Mouse (Mus musculus): ENCODE measurements around the gene Tspear. TPM values are rescaled to one million over a fixed set of nuclear protein-coding genes. Genes with fewer than 3 reads are reported as not detected.

Gene Tspear
- polyA plus RNA-seq, 1 experiment: 0.79 TPM

- no peak for DNase-seq
- H3K27ac ChIP-seq (ENCODE audit: insufficient read depth, low read length): no peak overlapping the region
- no peak overlapping the region for H3K4me3 ChIP-seq (replicated peaks; ENCODE audit: insufficient read depth, low read depth, low read length)
- TF ChIP-seq POLR2A (IDR thresholded peaks at IDR 0.05; ENCODE audit: borderline replicate concordance, insufficient read depth, low read length) (no peak), CTCF (IDR thresholded peaks at IDR 0.05; ENCODE audit: borderline replicate concordance, insufficient read depth, low read depth, low read length) (no peak)
- WGBS: 79% methylated on average over 15 of the region's 15 CpGs
- H3K27me3 ChIP-seq (ENCODE audit: control insufficient read depth, insufficient read depth, low read length): no peaks in the 10 kb centered on the region
- no peaks in the 10 kb centered on the region for H3K4me1 ChIP-seq (ENCODE audit: control insufficient read depth, insufficient read depth, low read length)
Observed at GRCm38 (mm10) chr10:77658286-77658994, 27.9 kb upstream of the Tspear start.

DNA sequence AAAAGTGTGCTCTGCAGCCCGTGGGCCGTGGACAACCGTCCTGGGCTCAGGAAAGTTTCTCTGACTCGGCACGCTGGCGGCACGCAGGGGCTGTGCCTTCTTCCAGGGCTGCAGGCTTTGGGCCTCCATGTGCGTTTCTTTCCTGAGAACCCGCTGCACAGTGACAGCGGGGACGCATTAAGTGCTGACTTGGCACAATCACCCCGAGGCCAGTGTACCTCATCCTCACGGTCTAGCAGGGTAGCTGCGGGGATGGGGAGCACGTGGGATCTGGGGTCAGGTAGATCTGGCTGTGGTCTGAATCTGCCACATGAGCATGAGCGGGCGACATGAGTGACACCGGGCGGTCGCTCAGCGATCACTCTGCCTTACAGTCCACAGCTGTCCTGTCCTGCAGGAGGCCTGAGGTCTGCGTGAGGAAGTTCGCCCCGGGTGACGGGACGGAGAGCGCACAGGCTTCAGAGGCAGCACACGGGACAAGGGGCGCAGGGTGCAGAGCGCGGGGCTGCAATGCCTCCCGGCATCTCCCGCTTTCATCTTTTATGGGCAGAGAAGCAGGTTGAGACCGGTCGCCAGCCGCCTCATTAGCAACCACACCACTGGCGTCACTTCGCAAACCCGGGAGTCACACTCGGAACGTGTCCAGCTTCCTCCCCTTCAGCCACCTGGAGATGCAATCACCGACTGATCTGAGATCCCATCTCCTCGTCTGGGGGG lies 22.3 kb upstream of the Tspear start:
- DNase-seq: no peak
- Histone ChIP-seq H3K4me3 (replicated peaks; ENCODE audit: insufficient read depth, low read depth, low read length) (no peak overlapping the region), H3K27me3 (ENCODE audit: control insufficient read depth, insufficient read depth, low read length) (no peaks in the 10 kb centered on the region), H3K4me1 (ENCODE audit: control insufficient read depth, insufficient read depth, low read length) (peaks cover 3% of the 10 kb centered on the region), H3K27ac (ENCODE audit: insufficient read depth, low read length) (no peak overlapping the region)
- WGBS: 60% methylated on average over 43 of the region's 43 CpGs
- no peak for TF ChIP-seq POLR2A (IDR thresholded peaks at IDR 0.05; ENCODE audit: borderline replicate concordance, insufficient read depth, low read length)

DNA sequence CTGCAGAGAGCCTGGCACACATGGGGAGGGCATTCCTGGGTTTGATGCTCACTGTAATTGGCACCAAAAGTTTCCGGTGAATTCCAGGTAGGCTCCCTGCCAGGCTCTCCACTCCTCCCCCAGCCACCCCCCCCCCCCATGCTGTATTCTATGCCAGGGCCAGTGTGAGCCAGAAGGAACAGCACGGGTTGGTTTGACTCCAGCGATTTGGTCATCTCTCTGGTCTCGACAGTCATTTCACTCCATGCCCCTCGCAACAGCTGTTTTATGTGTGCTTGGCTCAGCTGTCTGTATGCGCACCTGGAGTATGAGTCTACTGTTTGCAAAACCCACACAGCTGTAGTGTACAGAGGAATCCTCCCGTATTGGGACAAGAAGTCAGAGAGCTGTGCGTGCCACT lies 20.0 kb upstream of the Tspear start:
- H3K4me1 ChIP-seq (ENCODE audit: control insufficient read depth, insufficient read depth, low read length): peaks cover 3% of the 10 kb centered on the region
- H3K27ac ChIP-seq (ENCODE audit: insufficient read depth, low read length): no peak overlapping the region
- DNase-seq: no peak
- H3K27me3 ChIP-seq (ENCODE audit: control insufficient read depth, insufficient read depth, low read length): no peaks in the 10 kb centered on the region
- no peak overlapping the region for H3K4me3 ChIP-seq (replicated peaks; ENCODE audit: insufficient read depth, low read depth, low read length)
- no peak for TF ChIP-seq CTCF (IDR thresholded peaks at IDR 0.05; ENCODE audit: borderline replicate concordance, insufficient read depth, low read depth, low read length)
- TF ChIP-seq POLR2A (IDR thresholded peaks at IDR 0.05; ENCODE audit: borderline replicate concordance, insufficient read depth, low read length): no peak
- whole genome bisulfite sequencing: 12% methylated on average over 8 of the region's 8 CpGs

GRCm38 (mm10) chr10:77667402-77667801 lies 19.0 kb upstream of the Tspear start:
- H3K4me1 ChIP-seq (ENCODE audit: control insufficient read depth, insufficient read depth, low read length): peaks cover 3% of the 10 kb centered on the region
- 50% methylated on average over 4 of the region's 4 CpGs for WGBS
- no peaks in the 10 kb centered on the region for H3K27me3 ChIP-seq (ENCODE audit: control insufficient read depth, insufficient read depth, low read length)
- no peak overlapping the region for H3K27ac ChIP-seq (ENCODE audit: insufficient read depth, low read length)
- TF ChIP-seq CTCF (IDR thresholded peaks at IDR 0.05; ENCODE audit: borderline replicate concordance, insufficient read depth, low read depth, low read length) (no peak), POLR2A (IDR thresholded peaks at IDR 0.05; ENCODE audit: borderline replicate concordance, insufficient read depth, low read length) (no peak)
- DNase-seq: no peak
- no peak overlapping the region for H3K4me3 ChIP-seq (replicated peaks; ENCODE audit: insufficient read depth, low read depth, low read length)

GRCm38 (mm10) chr10:77670710-77671109 lies 15.7 kb upstream of the Tspear start:
- TF ChIP-seq CTCF (IDR thresholded peaks at IDR 0.05; ENCODE audit: borderline replicate concordance, insufficient read depth, low read depth, low read length) (no peak), POLR2A (IDR thresholded peaks at IDR 0.05; ENCODE audit: borderline replicate concordance, insufficient read depth, low read length) (no peak)
- WGBS: 70% methylated on average over 4 of the region's 4 CpGs
- H3K27me3 ChIP-seq (ENCODE audit: control insufficient read depth, insufficient read depth, low read length): no peaks in the 10 kb centered on the region
- peaks cover 3% of the 10 kb centered on the region for H3K4me1 ChIP-seq (ENCODE audit: control insufficient read depth, insufficient read depth, low read length)
- H3K4me3 ChIP-seq (replicated peaks; ENCODE audit: insufficient read depth, low read depth, low read length): no peak overlapping the region
- no peak overlapping the region for H3K27ac ChIP-seq (ENCODE audit: insufficient read depth, low read length)
- no peak for DNase-seq

DNA sequence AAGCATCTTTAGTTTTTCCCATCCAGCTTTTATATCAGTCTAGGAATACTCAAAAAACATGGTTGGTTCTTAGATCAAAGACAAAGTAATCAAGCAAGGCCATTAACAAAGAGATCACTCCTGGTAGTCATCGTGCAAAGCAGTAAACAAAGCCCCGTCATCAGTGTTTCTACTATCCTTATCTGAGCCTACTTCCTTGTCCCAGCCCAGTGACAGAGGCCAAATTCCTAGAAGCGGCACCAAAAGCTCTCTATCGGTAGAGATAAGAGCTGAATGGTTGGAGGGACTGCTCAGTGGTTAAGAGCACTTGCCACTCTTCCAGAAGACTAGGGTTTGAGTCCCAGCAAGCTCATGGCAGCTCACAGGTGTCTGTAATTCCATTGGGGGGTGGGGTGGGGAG lies 14.8 kb upstream of the Tspear start:
- H3K27me3 ChIP-seq (ENCODE audit: control insufficient read depth, insufficient read depth, low read length): no peaks in the 10 kb centered on the region
- H3K4me1 ChIP-seq (ENCODE audit: control insufficient read depth, insufficient read depth, low read length): no peaks in the 10 kb centered on the region
- no peak overlapping the region for H3K27ac ChIP-seq (ENCODE audit: insufficient read depth, low read length)
- no peak overlapping the region for H3K4me3 ChIP-seq (replicated peaks; ENCODE audit: insufficient read depth, low read depth, low read length)
- no peak for TF ChIP-seq POLR2A (IDR thresholded peaks at IDR 0.05; ENCODE audit: borderline replicate concordance, insufficient read depth, low read length)
- TF ChIP-seq CTCF (IDR thresholded peaks at IDR 0.05; ENCODE audit: borderline replicate concordance, insufficient read depth, low read depth, low read length): no peak
- no peak for DNase-seq
- 94% methylated on average over 4 of the region's 4 CpGs for WGBS

GRCm38 (mm10) chr10:77673765-77674164 lies 12.6 kb upstream of the Tspear start:
- H3K27me3 ChIP-seq (ENCODE audit: control insufficient read depth, insufficient read depth, low read length): no peaks in the 10 kb centered on the region; the same call in 1 of the 2 replicates
- WGBS: 59% methylated on average over 13 of the region's 13 CpGs
- DNase-seq: no peak
- H3K4me3 ChIP-seq (replicated peaks; ENCODE audit: insufficient read depth, low read depth, low read length): no peak overlapping the region
- no peak overlapping the region for H3K27ac ChIP-seq (ENCODE audit: insufficient read depth, low read length)
- TF ChIP-seq POLR2A (IDR thresholded peaks at IDR 0.05; ENCODE audit: borderline replicate concordance, insufficient read depth, low read length): no peak
- no peak for TF ChIP-seq CTCF (IDR thresholded peaks at IDR 0.05; ENCODE audit: borderline replicate concordance, insufficient read depth, low read depth, low read length)
- H3K4me1 ChIP-seq (ENCODE audit: control insufficient read depth, insufficient read depth, low read length): no peaks in the 10 kb centered on the region

DNA sequence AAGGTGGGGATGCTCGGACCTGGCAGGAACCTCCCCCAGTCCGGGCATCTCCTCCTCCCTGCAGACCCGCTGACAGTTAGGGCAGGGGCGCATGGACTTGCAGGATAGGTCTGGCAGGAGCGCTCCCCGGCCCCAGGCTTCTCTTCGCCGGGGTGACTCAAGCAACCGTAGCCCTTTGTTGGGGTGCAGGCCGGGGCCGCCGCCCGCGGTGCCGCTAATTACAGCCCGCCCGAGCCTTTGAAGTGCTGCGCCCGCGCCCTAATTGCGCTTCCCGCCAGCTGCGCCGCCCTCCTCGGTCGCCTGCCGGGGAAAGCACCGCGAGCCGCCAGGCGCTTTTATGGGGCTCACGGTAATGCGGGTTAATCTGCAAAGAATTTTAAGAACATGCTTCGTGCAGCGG lies 8.8 kb upstream of the Tspear start:
- Histone ChIP-seq H3K4me3 (replicated peaks; ENCODE audit: insufficient read depth, low read depth, low read length) (no peak overlapping the region), H3K27me3 (ENCODE audit: control insufficient read depth, insufficient read depth, low read length) (no peaks in the 10 kb centered on the region; the same call in 1 of the 2 replicates), H3K27ac (ENCODE audit: insufficient read depth, low read length) (no peak overlapping the region), H3K4me1 (ENCODE audit: control insufficient read depth, insufficient read depth, low read length) (no peaks in the 10 kb centered on the region)
- WGBS: under 1% methylated on average over 35 of the region's 35 CpGs
- no peak for TF ChIP-seq POLR2A (IDR thresholded peaks at IDR 0.05; ENCODE audit: borderline replicate concordance, insufficient read depth, low read length)
- no peak for TF ChIP-seq CTCF (IDR thresholded peaks at IDR 0.05; ENCODE audit: borderline replicate concordance, insufficient read depth, low read depth, low read length)
- no peak for DNase-seq

All from cerebellum, adult 2 months (tissue).